Mouse (Mus musculus) spleen, adult 18-20 months (tissue): ENCODE data around the gene Olfr1214.
"Not testable (repeated sequence)": the region's sequence is repeated elsewhere in the genome, so short reads cannot be mapped to it uniquely, and the experiment has no call there.

Source experiments
- DNase-seq, 2 experiments: peaks; one replicate each; pipeline ENCODE4 v3.0.0; 2022; ENCODE audit warnings: mixed read lengths in 2 of 2

Gene Olfr1214

DNA sequence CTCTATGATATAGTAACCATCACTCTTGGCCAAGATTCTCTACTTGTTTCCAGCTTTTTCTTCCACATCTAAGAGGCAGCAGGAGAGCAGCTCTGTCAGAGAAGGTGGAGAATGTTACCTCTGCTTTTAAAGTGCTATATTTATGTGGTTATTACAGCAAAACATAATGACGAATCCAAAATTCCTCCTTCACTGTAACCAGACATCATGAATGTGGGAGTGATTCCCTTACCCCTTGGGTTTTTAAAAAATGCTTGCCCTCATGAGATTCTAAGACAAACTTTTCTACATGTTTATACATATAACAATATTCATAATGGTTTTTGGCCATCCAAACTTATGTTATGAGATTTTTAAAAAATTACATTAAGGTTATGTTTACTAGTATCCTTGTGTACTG lies at the start of gene Olfr1214:
TSS of gene Olfr1214 (minus strand) at position 101 of the 400 bp plus-strand sequence.
- no peak for DNase-seq

DNA sequence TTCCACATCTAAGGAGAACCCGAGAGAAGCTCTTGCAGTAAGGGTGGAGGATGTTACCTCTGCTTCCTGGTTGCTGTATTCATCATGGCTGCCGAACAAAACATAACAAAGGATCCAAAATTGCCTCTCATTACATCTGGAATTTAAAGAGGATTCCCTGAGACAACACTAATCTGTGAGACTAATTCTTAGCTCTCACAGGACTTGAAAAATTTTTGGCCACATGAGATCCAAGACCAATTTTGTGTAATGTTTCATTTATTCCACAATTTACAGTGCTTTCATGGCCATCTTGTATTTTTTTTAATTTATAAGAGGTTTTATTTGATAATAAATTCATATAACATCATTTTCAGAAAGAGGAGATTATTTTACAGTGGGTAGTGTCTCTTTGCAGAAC lies 39.5 kb upstream of the Olfr1214 start, which contains the start of gene Olfr1217:
TSS of gene Olfr1217 (minus strand) at position 101 of the 400 bp plus-strand sequence.
- no peak for DNase-seq

DNA sequence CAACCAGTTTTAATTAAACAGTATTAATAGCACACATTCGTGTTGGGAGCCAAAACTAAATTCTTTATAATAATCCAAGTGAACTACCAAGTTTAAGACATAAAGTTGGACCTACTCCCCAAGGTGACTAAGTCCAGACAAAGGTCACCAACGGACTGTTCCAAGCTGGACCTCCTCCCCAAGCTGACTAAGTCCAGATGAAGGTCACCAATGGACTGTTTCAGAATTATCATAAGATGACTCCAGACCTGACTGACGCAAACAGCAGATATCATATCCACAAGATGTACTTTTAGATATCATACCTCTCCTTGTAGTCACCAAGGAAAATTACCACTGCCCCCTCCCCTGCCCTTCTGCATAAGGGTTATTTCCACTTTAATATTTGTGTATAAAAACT lies 29.0 kb upstream of the Olfr1214 start:
- DNase-seq, result not testable (repeated sequence)

DNA sequence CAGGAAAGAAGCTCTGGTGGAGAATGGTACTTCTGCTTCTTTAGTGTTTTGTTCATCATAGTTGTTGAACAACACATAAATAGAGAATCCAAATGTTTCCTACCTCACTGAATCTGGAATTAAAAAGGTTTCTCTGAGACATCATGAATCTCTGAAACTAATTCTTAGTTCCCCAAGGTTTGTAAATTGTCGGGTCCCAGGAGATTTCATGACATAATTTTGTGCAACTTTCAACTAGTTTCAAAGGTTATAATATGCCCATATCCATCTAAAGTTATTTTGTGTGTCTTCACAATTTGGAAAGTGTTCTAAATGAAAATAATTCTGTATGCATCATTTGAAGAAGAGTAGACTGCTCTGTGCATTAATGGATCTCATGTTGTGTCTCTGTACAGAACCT lies 25.8 kb upstream of the Olfr1214 start, which contains the start of gene Olfr1216:
TSS of gene Olfr1216 (minus strand) at position 101 of the 400 bp plus-strand sequence.
- no peak for DNase-seq

DNA sequence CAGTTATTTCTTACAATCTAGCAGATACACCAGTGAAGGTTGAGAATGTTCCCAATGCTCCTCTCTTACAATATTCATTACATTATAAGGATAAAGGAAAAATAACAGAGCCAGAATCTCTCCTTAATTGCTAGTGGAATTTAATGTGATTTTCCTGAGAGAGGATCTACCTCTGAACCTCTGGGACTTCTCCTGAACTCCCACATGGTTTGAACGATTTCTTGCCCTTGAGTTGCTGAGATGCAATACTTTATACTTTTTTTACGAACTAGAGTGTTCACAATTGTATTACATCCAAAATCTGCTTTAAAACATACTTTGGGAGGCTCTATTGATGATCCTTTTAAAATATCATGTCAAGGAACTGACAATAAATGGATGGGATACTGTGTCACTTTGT lies 14.4 kb upstream of the Olfr1214 start, which contains the start of gene Olfr1215:
TSS of gene Olfr1215 (minus strand) at position 101 of the 400 bp plus-strand sequence.
- DNase-seq, result no peak

DNA sequence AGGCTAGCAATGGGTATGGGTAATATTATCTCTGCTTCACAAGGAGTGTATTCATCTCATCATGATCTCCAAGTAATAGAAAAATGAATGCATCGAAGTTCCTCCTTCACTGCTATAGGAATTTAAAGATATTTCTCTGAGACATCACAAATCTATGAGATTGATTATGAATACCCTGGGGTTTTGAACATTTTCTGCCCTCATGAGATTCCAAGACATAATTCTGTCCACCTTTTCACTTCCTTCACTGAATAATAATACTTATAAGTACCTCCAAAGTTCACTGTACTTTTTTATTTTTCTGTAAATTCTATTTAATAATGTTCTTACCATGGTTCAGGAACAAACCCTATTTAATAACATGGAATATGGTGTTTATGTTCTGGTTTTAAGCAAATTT lies 12.3 kb downstream of the Olfr1214 start, which contains the start of gene Gm13762:
TSS of gene Gm13762 (minus strand) at position 101 of the 400 bp plus-strand sequence.
- DNase-seq, result no peak

DNA sequence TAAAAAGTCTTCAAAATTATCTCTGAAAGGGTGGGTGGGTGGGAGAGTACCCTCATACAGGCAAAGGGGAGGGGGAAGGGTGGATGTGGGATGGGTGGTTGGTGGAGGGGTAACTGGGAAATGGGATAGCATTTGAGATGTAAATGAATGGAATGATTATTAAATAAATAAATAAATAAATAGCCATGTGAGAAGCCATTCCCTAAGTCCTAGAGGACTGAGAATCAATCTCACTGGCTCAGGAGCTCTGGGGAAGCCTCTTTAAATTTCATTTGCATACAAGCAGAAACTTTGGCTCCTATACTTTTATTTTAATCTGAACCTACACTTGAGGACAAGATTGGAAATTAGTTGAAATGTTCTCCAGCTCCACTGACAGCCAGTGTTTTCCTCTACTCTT lies 38.8 kb downstream of the Olfr1214 start, which contains the start of gene Olfr1212:
TSS of gene Olfr1212 (plus strand) at position 301 of the 400 bp plus-strand sequence.
- DNase-seq, result no peak

DNA sequence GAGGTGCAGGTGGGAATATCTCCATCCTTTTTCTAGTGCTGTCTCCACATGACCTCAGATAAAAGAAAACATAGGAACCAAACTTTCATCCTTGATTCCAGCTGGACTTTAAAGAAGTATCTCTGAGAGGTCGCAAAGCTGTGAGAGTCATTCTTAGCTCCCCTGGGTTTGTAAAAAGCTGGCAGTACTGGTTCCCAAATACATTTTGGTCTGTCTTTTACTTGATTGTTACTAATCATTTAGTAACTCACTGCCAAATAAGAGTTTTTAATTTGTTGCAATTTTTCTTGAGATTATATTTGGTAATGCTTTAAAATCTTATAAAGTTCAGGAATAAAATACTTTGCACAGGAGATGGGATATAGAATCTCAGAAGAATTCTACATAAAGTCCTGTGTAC lies 54.4 kb downstream of the Olfr1214 start, which contains the start of gene Olfr1211:
TSS of gene Olfr1211 (minus strand) at position 101 of the 400 bp plus-strand sequence.
- no peak for DNase-seq
